Mouse (Mus musculus) heart, embryonic 13.5 days (tissue): ENCODE measurements around the gene Gpr4. TPM values are rescaled to one million over a fixed set of nuclear protein-coding genes. Genes with fewer than 3 reads are reported as not detected.

Experiments
- ATAC-seq: fragments of 200-750 bp; cut with Nextera tagmentation; 2 replicates; pipeline ENCODE4 v1.8.0; 2017; ENCODE audit warnings: moderate TSS enrichment; ENCODE audit not compliant: insufficient number of reproducible peaks, low FRiP score, low TSS enrichment; ENCODE audit errors: extremely low read depth
- H3K27ac ChIP-seq: fragments of 300-500 bp; sonication (generic); replicated peaks from 2 replicates; pipeline ENCODE4 v1.5.1; 2015; ENCODE audit warnings: moderate library complexity, mild to moderate bottlenecking, inconsistent platforms
- H3K27me3 ChIP-seq: fragments of 300-500 bp; sonication (generic); replicated peaks from 2 replicates; pipeline ENCODE4 v1.6.1; 2015; ENCODE audit warnings: mild to moderate bottlenecking, inconsistent platforms
- H3K36me3 ChIP-seq: fragments of 300-500 bp; sonication (generic); 2 replicates; pipeline ENCODE4 v1.6.1; 2015; ENCODE audit warnings: mild to moderate bottlenecking, inconsistent platforms
- H3K4me1 ChIP-seq: fragments of 300-500 bp; sonication (generic); 2 replicates; pipeline ENCODE4 v1.6.1; 2015; ENCODE audit warnings: inconsistent platforms
- H3K4me2 ChIP-seq: fragments of 300-500 bp; sonication (generic); 2 replicates; pipeline ENCODE4 v1.6.1; 2015; ENCODE audit warnings: inconsistent platforms, mild to moderate bottlenecking, moderate library complexity
- H3K4me3 ChIP-seq: fragments of 300-500 bp; sonication (generic); 2 replicates; pipeline ENCODE4 v1.5.1; 2015; ENCODE audit warnings: moderate library complexity, mild to moderate bottlenecking, inconsistent platforms
- H3K9ac ChIP-seq: fragments of 300-500 bp; sonication (generic); 2 replicates; pipeline ENCODE4 v1.6.1; 2015; ENCODE audit warnings: inconsistent platforms, mild to moderate bottlenecking, moderate library complexity
- H3K9me3 ChIP-seq: fragments of 300-500 bp; sonication (generic); 2 replicates; pipeline ENCODE4 v1.6.1; 2016; ENCODE audit warnings: inconsistent platforms
- WGBS: fragments of 180-500 bp; shearing (Covaris S2); methylation state at CpG from one replicate; pipeline ENCODE4 v1.1.7; 2015; ENCODE audit warnings: mixed read lengths; 5-methylcytosine and 5-hydroxymethylcytosine counted together
- polyA plus RNA-seq: library from polyadenylated mRNA; unstranded; fragments of >200 nt; fragmentation: Nextera tagmentation; extraction: Ambion mirVana; gene quantifications from 2 replicates; pipeline ENCODE4 v1.2.1, GENCODE M21; 2015

Gene Gpr4
- polyA plus RNA-seq, 1 experiment from 2014 or later = 1.7 TPM

- no peaks in the 10 kb centered on the region for H3K36me3 ChIP-seq
- no peaks in the 10 kb centered on the region for H3K9me3 ChIP-seq
- H3K4me1 ChIP-seq = peaks cover 36% of the 10 kb centered on the region
- WGBS = 58% methylated on average over 7 of the region's 7 CpGs
- no peak overlapping the region for H3K4me3 ChIP-seq
- no peak overlapping the region for H3K4me2 ChIP-seq
- no peak for ATAC-seq
- H3K27ac ChIP-seq = no peak overlapping the region
- no peak overlapping the region for H3K9ac ChIP-seq
- peaks cover 29% of the 10 kb centered on the region for H3K27me3 ChIP-seq
Measured at GRCm38 (mm10) chr7:19214369-19214768, 2.0 kb downstream of the Gpr4 start.

DNA sequence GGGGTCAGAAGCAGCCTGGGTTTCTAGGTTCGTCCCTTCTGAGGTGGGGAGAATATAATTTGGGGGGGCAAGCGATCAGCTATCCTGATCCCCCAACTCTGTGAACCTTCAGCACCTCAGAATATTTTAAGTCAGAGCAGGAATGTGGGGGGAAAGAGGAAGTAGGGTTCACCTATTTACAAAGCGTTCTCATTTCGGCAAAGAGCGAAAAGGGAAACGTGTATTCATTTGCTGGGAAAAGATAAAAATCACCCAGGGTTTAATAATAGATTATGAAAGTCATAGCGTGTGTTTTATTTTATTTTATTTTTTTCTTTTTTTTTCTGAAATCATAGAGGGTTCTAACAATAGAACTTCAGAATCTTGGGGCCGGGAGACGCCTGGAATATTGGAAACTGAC is 2.6 kb downstream of the Gpr4 start:
- WGBS = 61% methylated on average over 9 of the region's 9 CpGs
- no peak overlapping the region for H3K9ac ChIP-seq
- H3K4me2 ChIP-seq = no peak overlapping the region

DNA sequence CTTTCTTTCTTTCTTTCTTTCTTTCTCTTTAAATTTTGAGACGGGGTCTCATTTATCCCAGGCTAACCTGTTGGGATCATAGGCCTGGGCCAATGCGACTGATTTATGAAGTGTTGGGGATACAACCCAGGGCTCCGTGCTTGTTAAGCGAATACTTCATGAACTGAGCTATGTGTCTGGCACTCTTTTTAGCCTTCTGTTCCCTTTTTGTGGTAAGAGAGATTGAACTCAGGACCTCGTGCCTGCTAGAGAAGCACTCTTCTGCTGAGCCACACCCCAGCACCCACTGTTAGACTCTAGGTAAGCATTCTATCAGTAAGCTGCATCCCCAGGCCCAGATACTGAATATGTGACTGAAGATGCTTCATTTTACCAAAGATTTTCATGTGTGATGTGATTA is 5.2 kb downstream of the Gpr4 start:
- Histone ChIP-seq H3K4me1 (peaks cover 27% of the 10 kb centered on the region), H3K9ac (no peak overlapping the region), H3K27me3 (peaks cover 24% of the 10 kb centered on the region), H3K4me3 (no peak overlapping the region), H3K27ac (0 out of 2 replicates have a peak overlapping the region, but pooled peaks have one; percentile 12), H3K4me2 (no peak overlapping the region), H3K9me3 (no peaks in the 10 kb centered on the region), H3K36me3 (0 out of 2 replicates have a peak, but pooled peaks cover 5% of the 10 kb centered on the region)
- 50% methylated on average over 5 of the region's 5 CpGs for WGBS
- ATAC-seq = no peak

More for the DNA sequence above, 2.6 kb downstream of the Gpr4 start:
- Histone ChIP-seq H3K27ac (no peak overlapping the region), H3K36me3 (no peaks in the 10 kb centered on the region), H3K9me3 (no peaks in the 10 kb centered on the region), H3K4me1 (peaks cover 36% of the 10 kb centered on the region), H3K4me3 (no peak overlapping the region), H3K27me3 (peaks cover 29% of the 10 kb centered on the region)
- no peak for ATAC-seq

DNA sequence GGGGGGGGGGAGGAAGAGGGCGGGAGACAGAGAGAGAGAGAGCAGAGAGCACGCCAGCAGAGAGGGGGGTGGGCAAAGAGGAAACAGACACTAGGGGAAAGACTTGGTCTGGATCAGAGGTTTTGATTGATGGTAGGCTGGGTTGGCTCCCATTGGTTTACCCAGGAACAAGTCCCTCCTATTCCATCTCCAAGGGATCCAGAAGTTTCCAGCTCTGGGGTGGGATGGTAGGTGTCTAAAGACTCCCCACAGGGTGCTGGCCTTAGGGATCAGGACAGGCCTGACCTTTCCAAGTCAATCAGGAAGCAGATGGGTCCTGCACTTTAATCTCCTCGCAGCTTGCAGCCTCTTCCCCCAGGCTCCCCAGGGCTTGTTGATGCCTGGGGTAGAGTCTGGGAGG is 5.6 kb downstream of the Gpr4 start:
- H3K36me3 ChIP-seq = 0 out of 2 replicates have a peak, but pooled peaks cover 5% of the 10 kb centered on the region
- no peak overlapping the region for H3K4me2 ChIP-seq
- ATAC-seq = no peak
- peaks cover 22% of the 10 kb centered on the region for H3K27me3 ChIP-seq
- no peak overlapping the region for H3K4me3 ChIP-seq
- no peaks in the 10 kb centered on the region for H3K9me3 ChIP-seq
- H3K27ac ChIP-seq = 0 out of 2 replicates have a peak overlapping the region, but pooled peaks have one; percentile 12
- H3K9ac ChIP-seq = peak overlapping the region; percentile 59; the same call in 1 of the 2 replicates
- peaks cover 23% of the 10 kb centered on the region for H3K4me1 ChIP-seq
- 14% methylated on average over 3 of the region's 3 CpGs for WGBS

DNA sequence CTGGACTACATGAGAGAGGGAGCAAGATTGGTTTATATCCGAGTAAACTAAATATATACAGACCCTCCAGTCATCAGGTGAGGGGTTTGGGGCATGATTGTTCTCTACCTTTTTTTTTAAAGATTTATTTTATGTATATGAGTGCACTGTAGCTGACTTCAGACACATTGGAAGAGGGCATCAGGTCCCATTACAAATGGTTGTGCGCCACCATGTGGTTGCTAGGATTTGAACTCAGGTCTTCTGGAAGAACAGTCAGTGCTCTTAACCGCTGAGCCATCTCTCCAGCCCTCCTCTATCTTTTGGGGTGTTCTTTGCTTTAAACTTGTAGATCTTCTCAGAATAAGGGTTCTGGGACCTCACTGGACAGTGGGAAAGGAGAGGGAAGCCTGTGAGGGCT is 7.7 kb downstream of the Gpr4 start:
- H3K4me1 ChIP-seq = peaks cover 12% of the 10 kb centered on the region

GRCm38 (mm10) chr7:19222189-19222588 is 9.9 kb downstream of the Gpr4 start:
- Histone ChIP-seq H3K4me2 (no peak overlapping the region), H3K27ac (no peak overlapping the region), H3K9ac (no peak overlapping the region), H3K4me1 (peaks cover 20% of the 10 kb centered on the region), H3K36me3 (peaks cover 17% of the 10 kb centered on the region), H3K27me3 (no peaks in the 10 kb centered on the region), H3K4me3 (no peak overlapping the region), H3K9me3 (no peaks in the 10 kb centered on the region)
- WGBS = 88% methylated on average over 16 of the region's 16 CpGs
- ATAC-seq = no peak

More for the DNA sequence above, 7.7 kb downstream of the Gpr4 start:
- Histone ChIP-seq H3K27me3 (0 out of 2 replicates have a peak, but pooled peaks cover 4% of the 10 kb centered on the region), H3K27ac (no peak overlapping the region), H3K4me3 (no peak overlapping the region), H3K9ac (no peak overlapping the region), H3K4me2 (no peak overlapping the region), H3K36me3 (peaks cover 9% of the 10 kb centered on the region), H3K9me3 (no peaks in the 10 kb centered on the region)
- no peak for ATAC-seq
- WGBS = 62% methylated on average over 3 of the region's 3 CpGs

GRCm38 (mm10) chr7:19222875-19223274 is 10.5 kb downstream of the Gpr4 start:
- no peak overlapping the region for H3K27ac ChIP-seq
- no peak for ATAC-seq
- H3K9ac ChIP-seq = no peak overlapping the region
- H3K36me3 ChIP-seq = peaks cover 17% of the 10 kb centered on the region
- WGBS = 82% methylated on average over 14 of the region's 14 CpGs
- peaks cover 17% of the 10 kb centered on the region for H3K4me1 ChIP-seq
- no peaks in the 10 kb centered on the region for H3K9me3 ChIP-seq
- H3K27me3 ChIP-seq = no peaks in the 10 kb centered on the region
- H3K4me3 ChIP-seq = no peak overlapping the region
- H3K4me2 ChIP-seq = no peak overlapping the region

- Histone ChIP-seq H3K9ac (peak overlapping the region; percentile 50), H3K27ac (no peak overlapping the region), H3K27me3 (no peaks in the 10 kb centered on the region), H3K9me3 (no peaks in the 10 kb centered on the region), H3K4me2 (no peak overlapping the region), H3K4me3 (no peak overlapping the region), H3K4me1 (peaks cover 18% of the 10 kb centered on the region), H3K36me3 (peaks cover 17% of the 10 kb centered on the region)
- WGBS = 69% methylated on average over 4 of the region's 4 CpGs
- no peak for ATAC-seq
Measured at GRCm38 (mm10) chr7:19224933-19225332, 12.6 kb downstream of the Gpr4 start.

GRCm38 (mm10) chr7:19226817-19227797 is 14.8 kb downstream of the Gpr4 start:
- H3K27me3 ChIP-seq = no peaks in the 10 kb centered on the region
- peaks cover 27% of the 10 kb centered on the region for H3K4me1 ChIP-seq
- 16% methylated on average over 20 of the region's 20 CpGs for WGBS
- H3K9me3 ChIP-seq = no peaks in the 10 kb centered on the region
- no peak for ATAC-seq
- peak overlapping the region; percentile 100 for H3K27ac ChIP-seq
- peak overlapping the region; percentile 85 for H3K9ac ChIP-seq
- peaks cover 23% of the 10 kb centered on the region for H3K36me3 ChIP-seq
- H3K4me3 ChIP-seq = peak overlapping the region; percentile 59
- H3K4me2 ChIP-seq = peak overlapping the region; percentile 76

GRCm38 (mm10) chr7:19227883-19228792 is 15.8 kb downstream of the Gpr4 start, which contains the start of gene Opa3:
Gene Opa3 (plus strand): TSS chr7:19228334.
- H3K4me2 ChIP-seq = peak within 1 kb of the TSS; percentile 76
- peak within 1 kb of the TSS; percentile 91 for H3K9ac ChIP-seq
- H3K27ac ChIP-seq = peak within 1 kb of the TSS; percentile 100
- WGBS = under 1% methylated on average over 88 of the region's 91 CpGs
- H3K9me3 ChIP-seq = no peaks in the 10 kb centered on the region
- H3K27me3 ChIP-seq = no peaks in the 10 kb centered on the region
- peak; percentile 92 for ATAC-seq
- H3K4me1 ChIP-seq = peaks cover 34% of the 10 kb centered on the region
- H3K36me3 ChIP-seq = peaks cover 27% of the 10 kb centered on the region
- H3K4me3 ChIP-seq = peak within 1 kb of the TSS; percentile 59

DNA sequence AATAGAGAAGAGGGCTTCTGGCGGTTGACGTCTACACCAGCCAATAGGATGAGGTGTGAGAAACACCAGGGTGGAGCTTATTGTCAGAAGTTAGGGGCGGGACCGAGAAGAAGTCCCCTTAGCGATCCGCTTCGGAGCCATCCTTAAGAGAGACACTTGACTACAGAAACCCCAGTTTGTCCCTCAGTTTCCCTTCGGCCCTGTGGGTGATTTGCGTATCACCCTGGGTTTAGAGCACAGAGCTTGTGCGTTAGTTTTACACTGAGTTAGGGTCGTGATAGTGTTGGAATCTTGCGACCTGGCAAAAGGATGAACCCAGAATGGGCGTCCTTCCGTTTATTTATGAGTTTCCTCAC is 16.4 kb downstream of the Gpr4 start:
- no peaks in the 10 kb centered on the region for H3K27me3 ChIP-seq
- H3K9me3 ChIP-seq = no peaks in the 10 kb centered on the region
- H3K27ac ChIP-seq = peak overlapping the region; percentile 100
- H3K4me2 ChIP-seq = peak overlapping the region; percentile 76
- ATAC-seq = no peak
- H3K4me3 ChIP-seq = peak overlapping the region; percentile 59
- peaks cover 32% of the 10 kb centered on the region for H3K36me3 ChIP-seq
- 0% methylated on average over 14 of the region's 14 CpGs for WGBS
- H3K4me1 ChIP-seq = peaks cover 34% of the 10 kb centered on the region
- peak overlapping the region; percentile 80 for H3K9ac ChIP-seq
